Mouse (Mus musculus): ENCODE results near the gene Mmp15. TPM values are rescaled to one million over a fixed set of nuclear protein-coding genes. Genes with fewer than 3 reads are reported as not detected.

Gene Mmp15
- polyA plus RNA-seq, 1 experiment, result 34.4 TPM

- TF ChIP-seq POLR2A (IDR thresholded peaks at IDR 0.05; ENCODE audit: borderline replicate concordance, extremely low read depth, insufficient read depth, insufficient read length, poor library complexity, severe bottlenecking) (no peak), CTCF (IDR thresholded peaks at IDR 0.05; ENCODE audit: borderline replicate concordance, extremely low read depth, insufficient read depth, insufficient read length) (no peak)
Observed at GRCm38 (mm10) chr8:95324646-95325045, 27.4 kb upstream of the Mmp15 start.

GRCm38 (mm10) chr8:95326822-95327221 lies 25.2 kb upstream of the Mmp15 start:
- no peak for TF ChIP-seq CTCF (IDR thresholded peaks at IDR 0.05; ENCODE audit: borderline replicate concordance, extremely low read depth, insufficient read depth, insufficient read length)
- no peak for TF ChIP-seq POLR2A (IDR thresholded peaks at IDR 0.05; ENCODE audit: borderline replicate concordance, extremely low read depth, insufficient read depth, insufficient read length, poor library complexity, severe bottlenecking)
- no peak for DNase-seq (ENCODE audit: low read depth)

More at GRCm38 (mm10) chr8:95324646-95325045, 27.4 kb upstream of the Mmp15 start:
- DNase-seq (ENCODE audit: low read depth), result no peak

GRCm38 (mm10) chr8:95327866-95328465 lies 24.1 kb upstream of the Mmp15 start:
- TF ChIP-seq CTCF (IDR thresholded peaks at IDR 0.05; ENCODE audit: borderline replicate concordance, extremely low read depth, insufficient read depth, insufficient read length) (no peak), POLR2A (IDR thresholded peaks at IDR 0.05; ENCODE audit: borderline replicate concordance, extremely low read depth, insufficient read depth, insufficient read length, poor library complexity, severe bottlenecking) (no peak)

GRCm38 (mm10) chr8:95330367-95330766 lies 21.7 kb upstream of the Mmp15 start:
- no peak for DNase-seq (ENCODE audit: low read depth)

More at GRCm38 (mm10) chr8:95327866-95328465, 24.1 kb upstream of the Mmp15 start:
- no peak for DNase-seq (ENCODE audit: low read depth)

GRCm38 (mm10) chr8:95331156-95331719 lies 20.8 kb upstream of the Mmp15 start:
- DNase-seq (ENCODE audit: low read depth), result no peak
- no peak for TF ChIP-seq CTCF (IDR thresholded peaks at IDR 0.05; ENCODE audit: borderline replicate concordance, extremely low read depth, insufficient read depth, insufficient read length)
- TF ChIP-seq POLR2A (IDR thresholded peaks at IDR 0.05; ENCODE audit: borderline replicate concordance, extremely low read depth, insufficient read depth, insufficient read length, poor library complexity, severe bottlenecking), result no peak

More at GRCm38 (mm10) chr8:95330367-95330766, 21.7 kb upstream of the Mmp15 start:
- TF ChIP-seq POLR2A (IDR thresholded peaks at IDR 0.05; ENCODE audit: borderline replicate concordance, extremely low read depth, insufficient read depth, insufficient read length, poor library complexity, severe bottlenecking) (no peak), CTCF (IDR thresholded peaks at IDR 0.05; ENCODE audit: borderline replicate concordance, extremely low read depth, insufficient read depth, insufficient read length) (no peak)

DNA sequence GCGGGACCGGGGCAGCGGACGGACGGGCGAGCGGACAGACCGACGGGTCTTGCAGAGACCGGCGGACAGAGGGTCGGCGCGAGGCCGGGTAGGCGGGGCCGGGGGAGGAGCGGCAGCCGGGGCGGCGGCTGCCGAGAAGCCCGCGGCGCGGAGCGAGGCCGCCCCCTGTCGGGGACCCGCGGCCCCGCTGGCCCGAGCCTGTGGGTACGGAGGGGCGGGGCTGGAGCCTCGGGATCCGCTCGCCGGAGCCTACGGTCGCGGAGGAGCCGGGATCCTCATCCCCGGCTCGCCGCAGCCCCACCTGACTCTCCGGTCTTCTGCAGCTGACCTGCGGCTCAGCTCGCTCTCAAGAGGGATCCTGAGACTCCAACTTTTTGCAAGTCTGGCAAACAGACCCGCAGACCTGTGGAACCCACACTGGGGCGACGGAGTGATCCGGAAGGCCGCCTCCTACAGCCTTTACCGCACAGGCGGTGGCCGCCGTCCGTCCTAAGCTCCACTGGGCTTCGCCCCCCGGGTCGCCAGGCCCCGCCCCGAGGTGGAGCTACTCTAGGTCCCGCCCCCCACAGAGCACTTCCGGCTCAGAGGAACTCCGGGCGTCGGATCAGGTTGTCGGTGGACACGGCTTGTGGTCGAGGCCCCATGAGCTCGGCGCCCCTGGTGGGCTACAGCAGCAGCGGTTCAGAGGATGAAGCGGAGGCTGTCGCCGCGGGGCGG lies 20.2 kb upstream of the Mmp15 start, which contains the start of the genes Zfp319 and Usb1:
Zfp319 (minus strand) TSS at position 231 of the 717 bp plus-strand sequence.
Usb1 (plus strand) TSS at position 565 of the 717 bp plus-strand sequence.
- peak; percentile 97 for DNase-seq (ENCODE audit: low read depth)
- TF ChIP-seq POLR2A (IDR thresholded peaks at IDR 0.05; ENCODE audit: borderline replicate concordance, extremely low read depth, insufficient read depth, insufficient read length, poor library complexity, severe bottlenecking) (peak; percentile 79), CTCF (IDR thresholded peaks at IDR 0.05; ENCODE audit: borderline replicate concordance, extremely low read depth, insufficient read depth, insufficient read length) (peak; percentile 66)

DNA sequence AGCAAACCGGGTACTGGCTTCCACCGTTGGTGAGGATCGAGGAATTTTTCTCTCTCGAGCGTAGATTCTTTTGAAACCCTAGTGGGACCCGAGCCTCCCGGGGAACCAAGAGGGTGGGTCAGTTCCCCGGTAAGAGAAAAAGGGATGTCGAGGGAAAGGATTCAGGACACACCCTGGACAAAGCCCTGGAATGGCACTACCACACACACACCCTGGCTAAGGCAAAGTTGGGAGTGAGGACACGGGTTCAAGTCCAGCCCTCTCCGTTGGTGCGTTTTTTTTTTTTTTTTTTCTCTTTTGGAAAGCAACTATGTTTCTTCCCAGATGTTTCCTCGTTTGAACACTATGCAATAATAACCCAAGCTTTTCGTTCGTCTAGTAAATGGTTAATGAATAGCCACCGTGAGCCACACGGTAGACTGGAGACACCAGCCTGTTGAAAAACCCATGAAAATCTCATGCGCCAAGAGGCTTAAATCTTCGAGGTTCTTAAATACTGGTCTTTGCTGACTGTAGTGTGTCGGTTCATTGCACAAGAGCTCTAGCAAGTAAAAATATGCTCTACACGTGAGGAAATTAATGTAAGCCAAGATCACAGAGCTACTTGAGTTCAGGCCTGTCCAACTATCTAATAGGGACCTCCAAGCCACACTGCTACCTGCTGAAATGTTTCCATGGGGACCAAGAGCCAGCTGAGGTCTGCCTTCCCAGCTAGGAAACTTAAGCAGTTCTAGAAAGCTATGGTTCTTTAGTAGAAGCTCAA lies 19.4 kb upstream of the Mmp15 start:
- peak; percentile 20 for DNase-seq (ENCODE audit: low read depth)
- TF ChIP-seq CTCF (IDR thresholded peaks at IDR 0.05; ENCODE audit: borderline replicate concordance, extremely low read depth, insufficient read depth, insufficient read length) (no peak), POLR2A (IDR thresholded peaks at IDR 0.05; ENCODE audit: borderline replicate concordance, extremely low read depth, insufficient read depth, insufficient read length, poor library complexity, severe bottlenecking) (no peak)

DNA sequence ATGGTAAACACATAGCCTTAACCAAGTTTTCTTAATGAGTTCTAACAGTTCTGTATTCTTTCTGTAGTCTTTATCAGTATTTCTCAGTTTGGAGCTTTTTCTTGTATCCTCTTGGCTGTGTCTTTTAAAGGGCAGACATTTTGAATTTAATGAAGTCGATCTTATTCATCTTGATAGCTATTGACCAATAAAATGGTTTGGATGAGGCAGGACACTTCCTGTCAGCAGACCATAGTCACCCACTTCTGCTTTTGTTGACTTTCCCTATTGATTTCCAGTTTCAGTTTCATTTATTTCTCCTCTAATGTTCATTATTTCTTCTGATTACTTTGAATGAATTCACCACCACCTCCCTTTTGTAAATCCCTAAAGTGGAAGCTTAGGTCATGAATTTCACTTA lies 16.4 kb upstream of the Mmp15 start:
- no peak for DNase-seq (ENCODE audit: low read depth)
- TF ChIP-seq CTCF (IDR thresholded peaks at IDR 0.05; ENCODE audit: borderline replicate concordance, extremely low read depth, insufficient read depth, insufficient read length), result no peak
- no peak for TF ChIP-seq POLR2A (IDR thresholded peaks at IDR 0.05; ENCODE audit: borderline replicate concordance, extremely low read depth, insufficient read depth, insufficient read length, poor library complexity, severe bottlenecking)

DNA sequence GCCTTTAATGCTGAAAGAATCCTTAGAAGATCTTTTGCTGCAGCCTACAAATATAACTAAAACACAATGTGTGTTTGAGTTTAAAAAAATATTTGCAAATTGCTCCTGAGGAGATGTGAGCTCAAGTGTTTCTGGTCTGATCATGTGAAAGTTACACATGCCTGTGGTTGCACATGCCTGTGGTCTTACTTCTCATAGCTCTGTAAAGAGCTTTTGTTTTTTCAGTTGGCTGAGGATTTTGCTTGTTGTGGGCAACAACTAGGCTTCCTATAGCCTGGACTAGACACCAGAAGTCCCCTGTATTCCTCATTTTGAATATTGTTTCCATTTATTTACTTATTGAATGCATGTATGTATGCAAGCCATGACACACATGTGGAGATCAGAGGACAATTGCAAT lies 15.7 kb upstream of the Mmp15 start:
- TF ChIP-seq CTCF (IDR thresholded peaks at IDR 0.05; ENCODE audit: borderline replicate concordance, extremely low read depth, insufficient read depth, insufficient read length), result no peak
- TF ChIP-seq POLR2A (IDR thresholded peaks at IDR 0.05; ENCODE audit: borderline replicate concordance, extremely low read depth, insufficient read depth, insufficient read length, poor library complexity, severe bottlenecking), result no peak
- no peak for DNase-seq (ENCODE audit: low read depth)

GRCm38 (mm10) chr8:95341721-95342120 lies 10.3 kb upstream of the Mmp15 start:
- DNase-seq (ENCODE audit: low read depth), result no peak
- TF ChIP-seq POLR2A (IDR thresholded peaks at IDR 0.05; ENCODE audit: borderline replicate concordance, extremely low read depth, insufficient read depth, insufficient read length, poor library complexity, severe bottlenecking), result no peak
- TF ChIP-seq CTCF (IDR thresholded peaks at IDR 0.05; ENCODE audit: borderline replicate concordance, extremely low read depth, insufficient read depth, insufficient read length), result no peak

DNA sequence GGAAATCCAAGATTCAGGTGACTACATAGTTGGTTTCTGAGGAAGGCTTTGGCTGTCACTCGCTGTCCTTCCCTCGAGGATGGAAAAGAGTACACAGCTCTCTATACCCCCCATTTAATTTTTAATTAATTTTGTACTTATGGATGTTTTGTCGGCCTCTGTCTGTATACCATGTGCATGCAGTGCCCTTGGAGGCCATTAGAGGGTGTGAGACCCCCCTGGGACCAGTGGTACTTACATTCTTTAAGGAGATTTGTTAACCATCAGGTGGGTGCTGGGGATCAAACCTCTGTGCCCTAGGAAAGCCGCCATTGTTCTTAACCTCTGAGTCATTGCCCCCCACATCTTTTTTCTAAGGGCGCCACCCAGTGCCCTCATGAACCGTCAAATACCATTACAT lies 7.4 kb upstream of the Mmp15 start:
- no peak for TF ChIP-seq POLR2A (IDR thresholded peaks at IDR 0.05; ENCODE audit: borderline replicate concordance, extremely low read depth, insufficient read depth, insufficient read length, poor library complexity, severe bottlenecking)
- peak; percentile 27; the same call in 1 of the 2 replicates for TF ChIP-seq CTCF (IDR thresholded peaks at IDR 0.05; ENCODE audit: borderline replicate concordance, extremely low read depth, insufficient read depth, insufficient read length)
- no peak for DNase-seq (ENCODE audit: low read depth)

Measured in brain, embryonic 14.5 days (tissue).